Mouse (Mus musculus): ENCODE data around the gene Samhd1. TPM values are rescaled to one million over a fixed set of nuclear protein-coding genes. Genes with fewer than 3 reads are reported as not detected.
A peak's percentile ranks its signal among the peaks of the same experiment; 100 is the strongest.

The Samhd1 gene
- total RNA-seq, 1 experiment from 2014 or later: 52.4 TPM

DNA sequence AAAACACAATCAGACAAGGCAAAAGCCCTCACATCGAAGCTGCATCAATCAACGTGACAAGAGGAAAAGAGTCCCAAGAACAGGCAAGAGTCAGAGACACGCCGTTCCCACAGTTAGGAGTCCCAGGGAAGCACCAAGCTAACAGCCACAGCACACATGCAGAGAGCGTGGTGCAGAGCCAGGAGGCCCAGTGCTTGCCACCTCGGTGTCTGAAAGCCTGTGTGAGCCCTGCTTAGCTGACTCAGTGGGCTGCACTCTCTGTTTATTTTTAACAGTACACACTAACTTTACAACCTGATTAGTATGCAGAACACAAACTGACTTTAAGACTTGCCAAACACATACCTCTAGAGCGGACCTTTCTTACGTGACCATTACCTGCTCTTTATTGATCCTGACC, 30.6 kb downstream of the Samhd1 start:
- no peak for ATAC-seq (replicated peaks; ENCODE audit: low read depth, poor library complexity, severe bottlenecking)

GRCm38 (mm10) chr2:157102256-157102655, 32.8 kb downstream of the Samhd1 start:
- ATAC-seq (replicated peaks; ENCODE audit: low read depth, poor library complexity, severe bottlenecking): no peak

DNA sequence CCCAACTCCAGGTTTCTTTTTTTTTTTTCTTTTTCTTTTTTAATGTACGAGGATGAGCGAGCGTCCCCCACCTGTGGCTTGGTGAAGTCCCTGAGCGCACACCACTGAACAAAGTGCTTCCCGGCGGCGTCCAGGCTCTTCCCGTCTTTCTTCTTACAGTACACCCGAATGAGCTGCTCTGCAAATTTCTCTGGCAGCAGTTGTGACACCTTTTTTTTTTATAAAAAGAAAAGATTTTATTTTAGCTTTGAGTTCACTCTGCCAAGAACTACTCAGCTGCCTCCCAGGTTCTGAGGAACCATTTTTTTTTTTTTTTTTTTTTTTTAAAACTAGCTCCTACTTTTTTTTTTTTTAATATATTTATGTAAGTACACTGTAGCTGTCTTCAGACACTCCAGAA, 33.4 kb downstream of the Samhd1 start:
- no peak for ATAC-seq (replicated peaks; ENCODE audit: low read depth, poor library complexity, severe bottlenecking)

DNA sequence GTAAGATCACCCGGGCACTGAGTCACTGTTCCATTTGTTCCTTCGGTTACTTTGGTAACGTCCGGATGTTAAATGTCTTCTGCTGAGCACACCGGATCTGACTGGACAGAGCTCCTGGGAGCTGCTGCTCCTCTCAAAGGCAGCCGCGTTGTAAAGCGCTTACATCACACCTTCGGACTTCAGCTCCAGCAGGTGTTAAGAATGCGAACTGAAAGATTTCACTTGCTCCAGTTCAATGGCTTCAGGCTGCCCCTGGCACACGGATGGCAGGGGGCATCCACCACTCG, 34.8 kb downstream of the Samhd1 start:
- ATAC-seq (replicated peaks; ENCODE audit: low read depth, poor library complexity, severe bottlenecking): no peak

GRCm38 (mm10) chr2:157099532-157100318, 35.3 kb downstream of the Samhd1 start:
- ATAC-seq (replicated peaks; ENCODE audit: low read depth, poor library complexity, severe bottlenecking): no peak

DNA sequence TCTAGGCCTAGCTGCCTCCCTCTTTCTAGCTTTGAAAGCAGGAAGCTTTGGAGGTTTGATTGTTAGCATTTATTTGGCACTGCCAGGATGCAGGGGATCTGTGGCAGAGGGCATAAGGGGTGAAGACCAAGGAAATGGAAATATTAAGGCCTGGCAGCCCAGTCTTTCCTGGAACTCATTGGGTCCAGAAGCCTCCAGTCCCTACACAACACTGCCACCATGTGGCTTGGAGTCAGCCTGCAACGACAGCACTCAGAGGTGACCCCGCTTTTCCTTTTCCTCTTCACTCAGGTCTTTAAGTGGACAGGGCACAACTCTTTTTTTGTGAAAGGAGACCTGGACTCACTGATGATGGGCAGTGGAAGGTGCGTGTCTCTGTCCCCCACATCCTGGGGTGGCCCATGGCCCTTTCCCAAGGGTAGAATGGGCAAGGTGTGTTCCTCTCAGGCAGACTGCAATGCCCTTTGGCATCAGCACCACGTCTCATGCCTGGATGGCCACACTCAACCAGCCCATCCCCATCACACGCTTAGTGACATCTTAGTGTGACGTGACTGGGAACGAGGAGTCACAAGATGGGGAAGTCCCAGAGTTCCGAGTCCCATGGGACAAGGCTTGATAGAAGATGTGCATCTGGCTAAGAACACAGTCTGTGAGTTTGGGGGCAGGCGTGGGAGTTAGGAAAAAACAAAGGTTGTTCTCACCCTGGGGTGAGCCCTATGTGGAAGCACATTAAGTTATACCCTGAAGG, 39.9 kb downstream of the Samhd1 start:
- peak; percentile 85 for ATAC-seq (replicated peaks; ENCODE audit: low read depth, poor library complexity, severe bottlenecking)

GRCm38 (mm10) chr2:157092024-157092423, 43.0 kb downstream of the Samhd1 start:
- no peak for ATAC-seq (replicated peaks; ENCODE audit: low read depth, poor library complexity, severe bottlenecking)

- ATAC-seq (replicated peaks; ENCODE audit: low read depth, poor library complexity, severe bottlenecking): no peak
Measured at GRCm38 (mm10) chr2:157087536-157088317, 47.3 kb downstream of the Samhd1 start.

DNA sequence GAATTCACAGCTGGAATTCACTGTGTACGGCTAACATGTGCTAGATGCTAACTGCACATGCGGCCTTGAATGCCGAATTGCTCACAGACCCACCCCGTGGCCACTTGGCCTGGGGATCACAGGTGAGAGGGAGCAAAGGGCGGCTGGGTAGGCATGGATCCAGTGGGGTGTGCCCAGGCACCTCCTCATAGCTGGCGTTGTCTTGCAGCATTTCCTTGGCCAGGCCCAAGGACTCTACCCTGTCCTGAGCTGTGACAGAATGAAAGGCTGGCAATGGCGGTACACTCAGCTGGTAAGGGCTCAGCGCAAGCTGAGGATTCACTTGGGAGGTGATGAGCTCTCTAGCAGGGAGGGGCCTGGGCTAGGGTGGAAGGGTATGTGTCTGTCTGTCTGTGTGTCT, 48.3 kb downstream of the Samhd1 start, which contains the start of gene Tldc2:
TSS of gene Tldc2 (plus strand) at position 260 of the 400 bp plus-strand sequence.
- no peak for ATAC-seq (replicated peaks; ENCODE audit: low read depth, poor library complexity, severe bottlenecking)

- ATAC-seq (replicated peaks; ENCODE audit: low read depth, poor library complexity, severe bottlenecking): no peak
Measured at GRCm38 (mm10) chr2:157084831-157085585, 50.1 kb downstream of the Samhd1 start.

DNA sequence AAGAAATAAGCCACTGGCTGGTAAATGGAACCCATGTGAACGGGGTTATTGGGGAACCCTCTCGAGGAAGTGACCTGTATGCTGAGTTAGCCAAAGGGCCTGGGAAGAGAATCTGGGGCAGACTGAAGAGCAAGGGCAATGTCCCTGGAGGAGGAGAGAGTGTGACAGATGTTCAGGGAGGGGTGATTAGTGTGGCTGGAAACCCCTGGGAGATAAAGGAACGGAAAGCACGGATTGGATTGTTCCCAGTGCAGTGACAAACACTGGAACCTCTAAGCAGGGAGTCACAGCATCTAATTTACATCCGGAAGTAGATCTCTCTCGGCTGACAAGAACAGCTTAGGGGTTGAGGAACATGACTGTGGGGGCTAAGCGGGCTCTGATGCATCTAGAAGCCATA, 53.1 kb downstream of the Samhd1 start:
- ATAC-seq (replicated peaks; ENCODE audit: low read depth, poor library complexity, severe bottlenecking): no peak

DNA sequence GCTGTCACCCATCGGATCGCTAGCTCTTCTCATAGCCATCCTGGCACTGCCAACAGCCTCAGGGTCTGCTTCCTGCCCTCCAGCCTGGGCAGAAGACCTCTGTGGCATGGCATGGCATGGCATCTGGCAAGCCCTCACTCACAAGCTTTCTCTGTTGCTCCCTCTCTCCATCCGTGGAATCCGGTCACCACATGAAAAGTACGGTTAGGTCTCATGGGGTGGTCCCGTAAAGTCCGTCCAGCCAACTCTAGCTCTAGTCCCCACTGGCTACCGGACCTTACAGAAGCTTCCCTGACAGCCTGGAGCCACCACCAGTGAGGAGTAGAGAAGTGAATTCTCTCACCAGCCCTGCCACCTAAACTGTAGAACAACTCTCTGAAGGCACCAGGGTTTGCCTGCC, 53.7 kb downstream of the Samhd1 start:
- no peak for ATAC-seq (replicated peaks; ENCODE audit: low read depth, poor library complexity, severe bottlenecking)

DNA sequence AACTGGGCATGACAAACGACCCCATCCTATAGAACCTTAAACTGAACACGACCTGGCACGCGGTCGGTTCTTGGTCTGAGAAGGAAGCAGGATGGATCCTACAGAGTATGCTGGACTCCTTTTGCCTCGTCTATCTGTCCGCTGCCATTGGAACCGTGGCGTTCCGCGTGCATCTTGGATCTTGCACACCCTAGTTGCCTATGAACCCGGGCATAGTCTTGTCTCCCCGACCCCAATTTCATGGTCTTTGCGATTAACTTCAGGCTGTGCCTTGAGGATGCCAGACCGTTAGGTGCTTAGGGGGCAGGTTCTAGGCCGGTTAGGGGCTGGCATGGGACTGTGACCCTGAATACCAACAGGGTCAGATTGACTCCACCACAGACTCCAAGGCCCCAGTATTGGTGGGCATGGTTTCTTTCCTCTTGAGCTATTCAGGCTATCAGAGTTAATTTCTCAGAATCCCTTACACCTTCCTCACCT, 55.3 kb downstream of the Samhd1 start:
- no peak for ATAC-seq (replicated peaks; ENCODE audit: low read depth, poor library complexity, severe bottlenecking)

- peak; percentile 45 for ATAC-seq (replicated peaks; ENCODE audit: low read depth, poor library complexity, severe bottlenecking)
Measured at GRCm38 (mm10) chr2:157078793-157079700, 56.0 kb downstream of the Samhd1 start, which contains the start of gene Soga1. TSS of gene Soga1 (minus strand) at chr2:157079254.

DNA sequence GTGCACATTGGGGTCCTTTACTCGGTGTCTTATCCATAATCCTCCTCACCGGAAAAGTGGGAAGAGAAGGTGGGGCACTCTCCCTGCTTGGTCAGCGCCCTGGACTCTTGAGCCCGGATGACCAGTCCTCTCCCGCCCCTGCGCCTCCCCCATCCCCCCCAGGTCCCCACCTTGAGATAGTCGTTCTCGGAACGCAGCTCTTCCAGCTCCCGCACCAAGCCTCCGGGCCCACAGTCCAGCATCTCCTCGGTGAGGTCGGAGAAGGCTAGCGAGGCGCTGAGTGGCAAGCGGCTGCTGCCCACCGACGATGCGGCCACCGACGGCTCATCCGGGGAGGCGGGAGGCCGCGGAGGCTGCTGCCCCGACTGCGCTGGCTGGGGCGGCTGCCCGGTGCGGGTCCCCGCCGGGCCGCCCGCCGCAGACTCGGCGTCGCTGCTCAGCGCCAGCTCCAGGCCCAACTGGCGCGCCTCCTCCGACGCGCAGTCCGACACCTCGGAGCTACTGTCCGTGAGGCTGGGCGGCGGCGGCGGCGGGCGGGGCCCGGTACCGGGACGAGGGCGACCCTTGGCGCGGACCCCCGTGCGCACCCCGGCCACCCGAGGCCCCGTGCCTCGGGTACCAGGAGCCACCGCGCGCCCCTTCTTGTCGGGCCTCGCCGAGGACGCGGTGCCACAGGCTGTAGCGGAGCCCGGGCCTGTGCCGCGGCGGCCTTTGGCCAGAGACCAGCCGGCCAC, 56.8 kb downstream of the Samhd1 start:
- no peak for ATAC-seq (replicated peaks; ENCODE audit: low read depth, poor library complexity, severe bottlenecking)

DNA sequence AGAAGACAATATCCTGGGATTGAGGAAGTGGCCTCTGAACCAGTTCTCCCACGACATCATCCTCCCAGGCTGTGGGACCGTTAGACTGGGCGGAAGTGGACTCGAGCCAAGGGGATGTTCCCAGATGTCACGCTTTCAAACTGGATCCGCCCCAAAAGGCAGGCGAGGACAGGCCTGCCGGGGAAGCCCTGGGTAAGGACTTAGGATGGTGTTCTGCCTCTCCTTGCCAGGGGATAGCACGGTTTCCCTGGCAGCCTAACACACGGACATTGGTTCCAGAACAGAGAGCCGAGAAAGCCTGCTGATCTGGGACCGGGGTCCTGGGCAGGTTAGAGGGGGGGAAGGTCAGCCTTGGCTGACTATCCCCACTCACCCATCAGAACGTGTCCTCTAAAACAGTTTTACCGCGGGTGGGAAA, 57.4 kb downstream of the Samhd1 start:
- ATAC-seq (replicated peaks; ENCODE audit: low read depth, poor library complexity, severe bottlenecking): peak; percentile 51

DNA sequence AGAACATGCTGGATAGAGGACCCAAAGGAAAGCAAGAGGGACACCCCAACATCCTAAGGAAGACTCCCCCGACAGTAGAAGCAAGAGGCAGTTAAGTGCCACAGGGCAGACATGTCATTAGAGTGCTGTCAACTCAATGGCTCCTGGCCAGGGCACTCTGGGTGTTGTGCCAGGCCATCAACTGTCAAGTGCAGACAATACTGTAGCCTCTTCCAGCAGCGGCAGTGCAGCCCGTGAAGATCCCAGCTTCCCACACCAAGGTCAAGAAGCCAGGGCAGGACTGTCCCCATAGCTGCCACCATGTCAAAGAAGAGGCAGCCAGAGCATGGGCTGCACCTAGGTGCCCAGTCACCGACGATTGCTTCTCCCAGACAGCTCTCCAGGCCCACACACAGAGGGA, 57.9 kb downstream of the Samhd1 start:
- peak; percentile 7 for ATAC-seq (replicated peaks; ENCODE audit: low read depth, poor library complexity, severe bottlenecking)

- ATAC-seq (replicated peaks; ENCODE audit: low read depth, poor library complexity, severe bottlenecking): no peak
Measured at GRCm38 (mm10) chr2:157076585-157076984, 58.5 kb downstream of the Samhd1 start.
